Mouse (Mus musculus) embryonic facial prominence, embryonic 14.5 days (tissue): ENCODE data around the gene March11. TPM values are rescaled to one million over a fixed set of nuclear protein-coding genes. Genes with fewer than 3 reads are reported as not detected.

Source experiments
- ATAC-seq: fragments of 200-750 bp; cut with Nextera tagmentation; 2 replicates; pipeline ENCODE4 v1.8.0; 2017; ENCODE audit warnings: low read depth, moderate number of reproducible peaks, moderate TSS enrichment
- DNase-seq: peaks from one replicate; pipeline ENCODE4 v3.0.0-alpha.2; 2015; ENCODE audit warnings: low spot score
- H3K27ac ChIP-seq: fragments of 300-500 bp; sonication (generic); replicated peaks from 2 replicates; pipeline ENCODE4 v1.5.1; 2014; ENCODE audit warnings: low read depth, mild to moderate bottlenecking, low read length, moderate library complexity
- H3K27me3 ChIP-seq: fragments of 300-500 bp; sonication (generic); replicated peaks from 2 replicates; pipeline ENCODE4 v1.6.1; 2014; ENCODE audit warnings: low read length; ENCODE audit not compliant: control insufficient read depth, insufficient read depth
- H3K36me3 ChIP-seq: fragments of 300-500 bp; sonication (generic); 2 replicates; pipeline ENCODE4 v1.6.1; 2014; ENCODE audit warnings: low read length, mixed read lengths; ENCODE audit not compliant: control insufficient read depth, insufficient read depth
- H3K4me1 ChIP-seq: fragments of 300-500 bp; sonication (generic); 2 replicates; pipeline ENCODE4 v1.6.1; 2014; ENCODE audit warnings: antibody characterized with exemption, low read length; ENCODE audit not compliant: control insufficient read depth, insufficient read depth
- H3K4me2 ChIP-seq: fragments of 300-500 bp; sonication (generic); 2 replicates; pipeline ENCODE4 v1.6.1; 2014; ENCODE audit warnings: low read depth, mild to moderate bottlenecking, low read length, moderate library complexity, mixed read lengths
- H3K4me3 ChIP-seq: fragments of 300-500 bp; sonication (generic); 2 replicates; pipeline ENCODE4 v1.5.1; 2014; ENCODE audit warnings: low read depth, mild to moderate bottlenecking, low read length
- H3K9ac ChIP-seq: fragments of 300-500 bp; sonication (generic); 2 replicates; pipeline ENCODE4 v1.6.1; 2014; ENCODE audit warnings: low read depth, mild to moderate bottlenecking, low read length, moderate library complexity, mixed read lengths
- H3K9me3 ChIP-seq: fragments of 300-500 bp; sonication (generic); 2 replicates; pipeline ENCODE4 v1.6.1; 2016; ENCODE audit warnings: low read length; ENCODE audit not compliant: control insufficient read depth
- WGBS: fragments of 180-500 bp; shearing (Covaris S2); extraction: QIAGEN DNeasy Blood & Tissue Kit; methylation state at CpG from one replicate; pipeline ENCODE4 v1.1.7; 2014; 5-methylcytosine and 5-hydroxymethylcytosine counted together
- polyA plus RNA-seq: library from polyadenylated mRNA; unstranded; fragments of >200 nt; fragmentation: Nextera tagmentation; extraction: Ambion mirVana; gene quantifications from 2 replicates; pipeline ENCODE4 v1.2.1, GENCODE M21; 2014

The March11 gene
- polyA plus RNA-seq, 1 experiment from 2014 or later: 1.4 TPM

GRCm38 (mm10) chr15:26378879-26379278, 70.0 kb downstream of the March11 start:
- no peak overlapping the region for H3K27ac ChIP-seq
- H3K4me1 ChIP-seq: no peaks in the 10 kb centered on the region
- H3K36me3 ChIP-seq: no peaks in the 10 kb centered on the region
- ATAC-seq (no peak), DNase-seq (no peak)
- WGBS: 78% methylated on average over 4 of the region's 4 CpGs
- no peaks in the 10 kb centered on the region for H3K9me3 ChIP-seq
- H3K4me3 ChIP-seq: no peak overlapping the region
- H3K9ac ChIP-seq: no peak overlapping the region
- H3K27me3 ChIP-seq: no peaks in the 10 kb centered on the region
- H3K4me2 ChIP-seq: no peak overlapping the region

DNA sequence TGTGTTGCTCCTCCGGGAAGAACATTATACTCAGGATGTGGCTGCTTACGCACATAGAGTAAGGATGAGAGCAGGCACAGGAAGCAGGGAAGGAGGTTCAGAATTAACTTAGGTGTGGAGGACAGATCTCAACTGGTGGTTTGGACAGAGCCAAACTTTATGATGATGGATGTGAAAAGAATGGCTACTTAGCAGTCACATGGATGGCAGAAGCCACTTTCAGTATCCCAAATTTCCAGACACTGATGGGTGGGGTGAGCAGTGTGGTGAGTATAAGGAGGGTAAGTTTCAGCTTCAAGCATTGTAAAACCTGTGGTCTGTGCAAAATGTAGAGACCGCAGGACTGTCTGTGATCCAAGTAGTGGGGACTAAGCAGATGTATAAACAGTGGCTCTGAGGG, 71.0 kb downstream of the March11 start:
- Histone ChIP-seq H3K4me2 (no peak overlapping the region), H3K9me3 (no peaks in the 10 kb centered on the region), H3K36me3 (no peaks in the 10 kb centered on the region), H3K4me3 (no peak overlapping the region), H3K27me3 (no peaks in the 10 kb centered on the region), H3K9ac (no peak overlapping the region), H3K4me1 (no peaks in the 10 kb centered on the region), H3K27ac (no peak overlapping the region)
- ATAC-seq (no peak), DNase-seq (no peak)
- 78% methylated on average over 3 of the region's 3 CpGs for WGBS

DNA sequence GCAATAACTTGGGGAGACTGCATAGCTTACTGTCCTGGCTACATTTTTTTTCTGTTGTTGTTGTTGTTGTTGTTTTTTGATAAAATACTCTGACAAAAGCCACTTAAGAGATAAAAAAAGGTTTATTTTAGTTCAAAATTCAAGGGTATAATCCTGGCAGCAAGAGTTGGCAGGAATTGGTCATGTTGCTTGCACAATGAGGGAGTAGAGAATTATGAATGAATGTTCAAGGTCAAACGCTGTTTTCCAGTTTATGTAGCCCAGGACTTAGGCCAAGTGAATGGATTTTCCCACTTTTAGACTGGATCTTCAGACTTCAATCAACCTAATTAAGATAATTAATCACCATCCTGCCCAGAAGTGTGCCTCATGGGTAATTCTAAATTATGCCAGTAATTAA, 72.0 kb downstream of the March11 start:
- Histone ChIP-seq H3K27ac (no peak overlapping the region), H3K36me3 (no peaks in the 10 kb centered on the region), H3K9ac (no peak overlapping the region), H3K4me1 (no peaks in the 10 kb centered on the region), H3K9me3 (no peaks in the 10 kb centered on the region), H3K4me3 (no peak overlapping the region), H3K27me3 (no peaks in the 10 kb centered on the region), H3K4me2 (no peak overlapping the region)
- 94% methylated on average over 1 of the region's 1 CpGs for WGBS
- ATAC-seq (no peak), DNase-seq (no peak)

DNA sequence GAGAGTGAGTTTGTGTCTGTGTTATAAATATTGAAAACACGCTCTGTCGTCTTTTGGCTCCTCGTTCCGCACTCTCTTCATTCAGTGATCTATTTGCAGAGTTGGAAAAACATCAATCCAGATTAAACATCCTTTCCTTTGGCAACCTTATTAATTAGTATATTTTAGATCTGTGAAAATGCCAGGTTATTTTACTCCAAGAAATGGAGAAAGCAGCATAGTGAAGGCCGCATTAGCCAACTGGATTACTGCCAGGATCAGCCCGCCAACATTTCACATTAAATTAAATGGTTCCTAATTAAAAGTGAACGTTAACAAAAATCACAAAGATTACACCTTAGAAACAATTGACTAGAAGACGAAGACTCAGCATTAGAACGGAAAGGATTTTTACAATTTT, 81.2 kb downstream of the March11 start:
- no peak overlapping the region for H3K4me2 ChIP-seq
- WGBS: 84% methylated on average over 9 of the region's 9 CpGs
- H3K4me1 ChIP-seq: no peaks in the 10 kb centered on the region
- no peak overlapping the region for H3K9ac ChIP-seq
- H3K36me3 ChIP-seq: no peaks in the 10 kb centered on the region
- no peak overlapping the region for H3K27ac ChIP-seq
- DNase-seq: no peak
- no peak for ATAC-seq
- H3K9me3 ChIP-seq: no peaks in the 10 kb centered on the region
- no peaks in the 10 kb centered on the region for H3K27me3 ChIP-seq
- H3K4me3 ChIP-seq: no peak overlapping the region

DNA sequence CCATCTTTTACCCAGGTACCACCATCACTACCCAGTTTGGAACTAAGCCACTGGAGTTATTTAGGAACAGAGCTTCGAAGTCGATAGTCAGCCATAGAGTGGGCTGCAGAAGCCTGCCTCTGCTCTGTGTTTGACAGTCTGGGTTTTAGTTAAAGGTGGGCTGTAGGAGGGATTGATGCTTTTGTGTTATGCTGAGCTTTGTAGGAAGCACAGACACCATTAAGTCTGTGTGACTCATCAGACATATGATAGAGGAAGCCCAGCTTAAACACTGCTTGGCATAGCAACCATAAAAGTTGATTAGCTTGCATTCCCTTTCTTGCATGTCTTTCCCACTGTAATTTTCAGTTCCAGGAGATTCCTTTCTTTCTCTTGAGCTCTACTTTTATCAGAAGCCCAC, 87.7 kb downstream of the March11 start:
- Histone ChIP-seq H3K36me3 (no peaks in the 10 kb centered on the region), H3K9me3 (no peaks in the 10 kb centered on the region), H3K4me1 (no peaks in the 10 kb centered on the region), H3K27ac (no peak overlapping the region), H3K4me2 (no peak overlapping the region), H3K27me3 (no peaks in the 10 kb centered on the region), H3K9ac (no peak overlapping the region), H3K4me3 (no peak overlapping the region)
- 95% methylated on average over 2 of the region's 2 CpGs for WGBS
- no peak for ATAC-seq
- DNase-seq: no peak

- WGBS: 77% methylated on average over 3 of the region's 3 CpGs
- H3K4me1 ChIP-seq: no peaks in the 10 kb centered on the region
- no peaks in the 10 kb centered on the region for H3K9me3 ChIP-seq
- H3K9ac ChIP-seq: no peak overlapping the region
- H3K4me3 ChIP-seq: no peak overlapping the region
- H3K27me3 ChIP-seq: no peaks in the 10 kb centered on the region
- H3K36me3 ChIP-seq: no peaks in the 10 kb centered on the region
- ATAC-seq: no peak
- no peak for DNase-seq
- H3K4me2 ChIP-seq: no peak overlapping the region
- H3K27ac ChIP-seq: no peak overlapping the region
These were observed 116.4 kb downstream of the March11 start for GRCm38 (mm10) chr15:26425284-26425683.

DNA sequence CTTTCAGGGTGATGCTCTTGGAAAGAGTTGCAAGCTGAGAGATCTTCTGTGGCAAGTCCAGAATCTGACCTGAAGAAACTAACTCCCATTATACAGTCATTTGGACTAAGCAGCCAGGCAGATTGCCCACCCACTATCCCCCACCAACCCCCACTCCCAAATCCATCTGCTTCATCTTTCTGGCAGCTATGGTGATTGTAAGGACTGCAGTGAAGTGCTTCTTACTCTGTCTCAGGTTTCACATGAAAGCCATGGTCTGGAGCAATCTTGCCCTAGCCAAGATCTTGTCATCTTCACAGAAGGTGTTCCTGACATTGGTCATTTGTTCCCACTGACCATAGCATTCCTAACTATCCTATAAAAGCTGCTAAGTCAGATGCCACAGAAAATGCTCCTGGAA, 117.4 kb downstream of the March11 start:
- no peak overlapping the region for H3K4me3 ChIP-seq
- H3K9ac ChIP-seq: no peak overlapping the region
- H3K27me3 ChIP-seq: no peaks in the 10 kb centered on the region
- no peak overlapping the region for H3K27ac ChIP-seq
- H3K4me2 ChIP-seq: no peak overlapping the region
- no peak for ATAC-seq
- H3K9me3 ChIP-seq: no peaks in the 10 kb centered on the region
- no peaks in the 10 kb centered on the region for H3K4me1 ChIP-seq
- no peak for DNase-seq
- H3K36me3 ChIP-seq: no peaks in the 10 kb centered on the region

DNA sequence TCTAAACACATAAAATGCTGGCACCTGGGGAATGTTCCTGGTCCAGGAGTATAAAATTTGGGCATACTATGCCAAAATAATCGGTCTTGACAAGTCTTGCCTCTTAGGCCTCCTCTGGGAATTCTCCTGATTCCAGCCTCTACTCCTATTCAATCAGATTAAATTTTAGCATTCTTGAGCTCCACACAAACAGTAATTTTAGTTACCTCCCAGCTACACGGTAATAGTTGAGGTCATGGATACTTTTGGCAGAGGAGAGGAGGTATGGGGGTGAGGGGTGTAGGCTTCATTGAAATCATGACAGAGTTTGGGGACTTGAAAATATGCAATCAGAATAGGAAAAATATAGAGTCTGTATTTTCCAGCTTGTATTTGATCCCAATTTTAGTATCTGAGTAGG, 121.7 kb downstream of the March11 start:
- H3K4me3 ChIP-seq: no peak overlapping the region
- H3K9me3 ChIP-seq: no peaks in the 10 kb centered on the region
- H3K4me2 ChIP-seq: no peak overlapping the region
- ATAC-seq (no peak), DNase-seq (peak; percentile 59)
- no peaks in the 10 kb centered on the region for H3K4me1 ChIP-seq
- H3K27ac ChIP-seq: no peak overlapping the region
- no peaks in the 10 kb centered on the region for H3K36me3 ChIP-seq
- WGBS: 58% methylated on average over 2 of the region's 2 CpGs
- H3K9ac ChIP-seq: no peak overlapping the region
- no peaks in the 10 kb centered on the region for H3K27me3 ChIP-seq

GRCm38 (mm10) chr15:26432676-26433075, 123.8 kb downstream of the March11 start:
- H3K27me3 ChIP-seq: no peaks in the 10 kb centered on the region
- H3K9me3 ChIP-seq: no peaks in the 10 kb centered on the region
- H3K4me1 ChIP-seq: no peaks in the 10 kb centered on the region
- DNase-seq: no peak
- no peaks in the 10 kb centered on the region for H3K36me3 ChIP-seq
- H3K4me3 ChIP-seq: no peak overlapping the region
- no peak overlapping the region for H3K4me2 ChIP-seq
- H3K9ac ChIP-seq: no peak overlapping the region
- 65% methylated on average over 2 of the region's 2 CpGs for WGBS
- ATAC-seq: no peak
- H3K27ac ChIP-seq: no peak overlapping the region
